Mouse (Mus musculus): ENCODE data around the gene Gm6592. TPM values are rescaled to one million over a fixed set of nuclear protein-coding genes. Genes with fewer than 3 reads are reported as not detected.
A peak's percentile ranks its signal among the peaks of the same experiment; 100 is the strongest.
"Not testable (repeated sequence)": the region's sequence is repeated elsewhere in the genome, so short reads cannot be mapped to it uniquely, and the experiment has no call there.

The Gm6592 gene
- not detected in 2 replicates for polyA plus RNA-seq (2015; fragmentation: Nextera tagmentation; extraction: Ambion mirVana)

DNA sequence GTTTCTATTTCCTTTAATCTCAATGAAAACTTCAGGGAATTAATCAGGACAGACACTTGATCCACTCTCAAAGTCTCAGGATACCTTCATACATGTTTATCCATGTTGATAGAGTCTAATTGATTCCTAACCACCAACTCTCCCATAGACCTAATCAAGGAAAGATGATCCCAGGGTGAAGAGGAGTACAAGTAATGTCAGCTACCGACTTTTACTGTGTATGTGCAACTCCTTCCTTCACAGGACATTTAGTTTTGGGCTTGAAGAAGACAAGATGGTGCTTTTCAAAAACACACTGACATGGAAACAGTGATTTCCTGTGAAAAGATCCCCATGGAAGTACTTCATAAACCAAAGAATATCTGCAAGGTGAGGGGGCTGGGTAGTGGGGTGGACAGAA, at the start of gene Gm6592:
Gm6592 (plus strand) TSS at position 301 of the 400 bp plus-strand sequence.
- Histone ChIP-seq H3K9ac (no peak within 1 kb of the TSS), H3K4me3 (no peak within 1 kb of the TSS), H3K4me1 (no peaks in the 10 kb centered on the region), H3K9me3 (no peaks in the 10 kb centered on the region), H3K27me3 (no peaks in the 10 kb centered on the region), H3K4me2 (no peak within 1 kb of the TSS), H3K36me3 (no peaks in the 10 kb centered on the region), H3K27ac (no peak within 1 kb of the TSS)
- no peak for ATAC-seq (ENCODE audit: insufficient number of reproducible peaks, insufficient read depth, low FRiP score, low TSS enrichment, low read depth)
- WGBS = 73% methylated on average over 1 of the region's 1 CpGs

DNA sequence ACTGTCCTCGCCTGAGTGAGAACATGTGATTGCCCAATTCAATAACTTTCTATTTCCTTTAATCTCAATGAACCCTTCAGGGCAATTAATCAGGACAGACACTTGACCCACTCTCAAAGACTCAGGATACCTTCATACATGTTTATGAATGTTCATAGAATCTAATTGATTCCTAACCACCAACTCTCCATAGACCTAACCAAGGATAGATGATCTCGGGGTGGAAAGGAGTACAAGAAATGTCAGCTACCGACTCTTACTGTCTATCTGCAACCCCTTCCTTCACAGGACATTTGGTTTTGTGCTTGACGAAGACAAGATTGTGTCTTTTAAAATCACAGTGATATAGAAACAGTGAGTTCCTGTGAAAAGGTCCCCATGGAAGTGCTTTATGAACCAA, 40.4 kb upstream of the Gm6592 start, which contains the start of gene Ssxb5:
Ssxb5 (plus strand) TSS at position 301 of the 400 bp plus-strand sequence.
- H3K4me2 ChIP-seq; H3K27ac ChIP-seq; H3K9ac ChIP-seq; H3K4me3 ChIP-seq; ATAC-seq (ENCODE audit: insufficient number of reproducible peaks, insufficient read depth, low FRiP score, low TSS enrichment, low read depth); H3K9me3 ChIP-seq; H3K4me1 ChIP-seq; H3K36me3 ChIP-seq; H3K27me3 ChIP-seq: not testable (repeated sequence)
- WGBS = 74% methylated on average over 4 of the region's 4 CpGs

DNA sequence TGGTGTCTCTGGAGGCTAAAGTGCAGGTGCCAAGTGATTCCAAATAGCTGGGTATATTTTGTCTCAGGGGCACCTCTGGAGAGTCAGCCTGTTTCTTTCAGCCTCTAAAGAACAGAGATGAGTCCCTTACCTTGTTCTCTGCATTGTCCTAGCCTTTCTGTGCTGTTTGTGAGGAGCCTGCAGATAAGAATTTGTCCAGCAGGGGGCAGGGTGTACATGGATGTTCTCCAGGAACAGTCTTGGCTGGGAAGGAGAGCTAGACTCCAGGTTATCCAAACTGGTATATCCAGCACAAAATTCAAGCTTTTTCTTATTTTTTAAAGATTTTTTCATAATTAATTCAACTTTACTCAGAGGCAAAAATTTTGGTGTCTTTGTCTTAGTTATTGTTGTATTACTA, 11.8 kb upstream of the Gm6592 start:
- Histone ChIP-seq H3K4me1 (no peaks in the 10 kb centered on the region), H3K9me3 (no peaks in the 10 kb centered on the region), H3K9ac (no peak overlapping the region), H3K36me3 (no peaks in the 10 kb centered on the region), H3K27ac (no peak overlapping the region), H3K4me2 (no peak overlapping the region), H3K4me3 (no peak overlapping the region), H3K27me3 (no peaks in the 10 kb centered on the region)
- ATAC-seq (ENCODE audit: insufficient number of reproducible peaks, insufficient read depth, low FRiP score, low TSS enrichment, low read depth) = no peak

DNA sequence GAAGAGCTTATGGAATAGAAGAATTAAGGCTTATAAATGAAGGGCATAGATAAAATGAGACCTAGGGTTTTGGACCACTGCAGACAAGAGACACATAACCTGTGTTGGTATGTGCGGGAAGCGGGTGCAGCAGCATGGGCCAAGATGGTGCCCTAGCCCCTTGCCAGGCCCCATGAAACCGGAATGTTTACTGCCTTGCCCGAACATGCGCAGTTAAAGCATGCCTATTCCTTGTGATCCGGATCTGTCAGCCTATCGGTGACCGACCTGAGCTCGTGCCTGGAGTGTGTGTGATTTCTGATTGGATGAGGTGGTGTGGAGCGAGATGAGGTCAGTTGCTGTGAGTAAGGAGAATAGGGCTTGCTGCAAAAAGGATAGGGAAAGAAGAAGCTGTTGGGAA, 8.7 kb downstream of the Gm6592 start:
- 90% methylated on average over 10 of the region's 10 CpGs for WGBS
- ATAC-seq (ENCODE audit: insufficient number of reproducible peaks, insufficient read depth, low FRiP score, low TSS enrichment, low read depth) = no peak
- H3K36me3 ChIP-seq = no peaks in the 10 kb centered on the region
- no peaks in the 10 kb centered on the region for H3K9me3 ChIP-seq
- no peak overlapping the region for H3K4me3 ChIP-seq
- H3K27me3 ChIP-seq = no peaks in the 10 kb centered on the region
- H3K4me1 ChIP-seq = no peaks in the 10 kb centered on the region
- H3K4me2 ChIP-seq = no peak overlapping the region
- no peak overlapping the region for H3K27ac ChIP-seq
- no peak overlapping the region for H3K9ac ChIP-seq

DNA sequence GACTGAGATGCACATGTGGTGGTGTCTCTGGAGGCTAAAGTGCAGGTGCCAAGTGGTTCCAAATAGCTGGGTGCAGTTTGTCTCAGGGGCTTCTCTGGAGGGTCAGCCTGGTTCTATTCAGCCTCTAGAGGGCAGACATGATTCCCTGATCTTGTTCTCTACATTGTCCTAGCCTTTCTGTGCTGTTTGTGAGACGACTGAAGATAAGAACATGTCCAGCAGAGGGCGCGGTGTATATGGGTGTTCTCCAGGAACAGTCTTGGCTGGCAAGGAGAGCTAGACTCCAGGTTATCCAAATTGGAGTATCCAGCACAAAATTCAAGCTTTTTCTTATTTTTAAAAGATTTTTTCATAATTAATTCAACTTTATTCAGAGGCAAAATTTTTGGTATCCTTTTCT, 20.5 kb downstream of the Gm6592 start:
- not testable (repeated sequence) for H3K4me1 ChIP-seq; H3K4me3 ChIP-seq; H3K9ac ChIP-seq; H3K4me2 ChIP-seq; H3K9me3 ChIP-seq; ATAC-seq (ENCODE audit: insufficient number of reproducible peaks, insufficient read depth, low FRiP score, low TSS enrichment, low read depth); H3K27ac ChIP-seq; H3K27me3 ChIP-seq; H3K36me3 ChIP-seq
- 2% methylated on average over 3 of the region's 3 CpGs for WGBS

DNA sequence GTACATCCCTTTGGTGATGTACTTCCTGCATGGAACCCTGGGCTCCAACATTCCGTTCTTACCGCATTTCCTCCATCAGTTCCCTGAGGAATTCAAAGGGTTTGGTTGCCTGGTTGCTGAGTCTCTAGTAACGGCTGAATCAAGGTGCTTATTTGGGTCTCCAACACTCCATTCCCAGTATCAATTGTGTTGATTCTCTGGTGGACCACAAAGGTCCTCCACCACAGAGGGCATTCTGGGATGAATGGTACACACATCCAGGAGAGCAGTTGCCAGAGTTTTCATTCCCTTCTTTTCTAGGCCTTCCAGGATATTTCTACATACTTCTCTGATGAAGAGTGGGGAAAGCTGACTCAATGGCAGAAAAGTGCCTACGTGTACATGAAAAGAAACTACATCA, 30.2 kb downstream of the Gm6592 start, which contains the start of gene Gm5751:
Gm5751 (plus strand) TSS at position 301 of the 400 bp plus-strand sequence.
- ATAC-seq (ENCODE audit: insufficient number of reproducible peaks, insufficient read depth, low FRiP score, low TSS enrichment, low read depth) = not testable (repeated sequence)

DNA sequence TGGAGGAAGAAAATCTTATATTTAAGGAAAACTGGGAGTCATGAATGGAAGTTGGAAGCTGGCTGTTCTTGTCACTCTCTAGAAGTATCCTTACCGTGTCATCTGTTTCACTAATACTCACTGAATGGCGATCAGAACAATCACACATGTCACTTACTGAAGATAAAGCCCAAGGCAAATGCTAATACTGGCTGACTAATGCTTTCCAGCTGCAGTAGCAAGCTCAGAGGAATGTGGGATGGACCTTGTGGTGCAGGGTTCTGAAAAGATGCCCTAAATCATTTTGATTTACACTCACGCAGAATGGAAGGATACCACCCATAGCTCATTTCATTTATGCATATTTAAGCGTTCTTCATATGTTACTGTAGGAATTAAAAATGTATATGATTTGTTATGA, 40.5 kb downstream of the Gm6592 start:
- Histone ChIP-seq H3K9ac (no peak overlapping the region), H3K4me1 (no peaks in the 10 kb centered on the region), H3K4me2 (no peak overlapping the region), H3K4me3 (no peak overlapping the region), H3K27me3 (no peaks in the 10 kb centered on the region), H3K9me3 (no peaks in the 10 kb centered on the region), H3K36me3 (peaks cover 5% of the 10 kb centered on the region; the same call in 1 of the 2 replicates), H3K27ac (no peak overlapping the region)
- 51% methylated on average over 4 of the region's 4 CpGs for WGBS
- no peak for ATAC-seq (ENCODE audit: insufficient number of reproducible peaks, insufficient read depth, low FRiP score, low TSS enrichment, low read depth)

More for the DNA sequence above, 30.2 kb downstream of the Gm6592 start, which contains the start of gene Gm5751:
- 91% methylated on average over 3 of the region's 4 CpGs for WGBS
- H3K27me3 ChIP-seq, H3K4me1 ChIP-seq, H3K4me3 ChIP-seq, H3K36me3 ChIP-seq, H3K9ac ChIP-seq, H3K4me2 ChIP-seq, H3K9me3 ChIP-seq, H3K27ac ChIP-seq: not testable (repeated sequence)

DNA sequence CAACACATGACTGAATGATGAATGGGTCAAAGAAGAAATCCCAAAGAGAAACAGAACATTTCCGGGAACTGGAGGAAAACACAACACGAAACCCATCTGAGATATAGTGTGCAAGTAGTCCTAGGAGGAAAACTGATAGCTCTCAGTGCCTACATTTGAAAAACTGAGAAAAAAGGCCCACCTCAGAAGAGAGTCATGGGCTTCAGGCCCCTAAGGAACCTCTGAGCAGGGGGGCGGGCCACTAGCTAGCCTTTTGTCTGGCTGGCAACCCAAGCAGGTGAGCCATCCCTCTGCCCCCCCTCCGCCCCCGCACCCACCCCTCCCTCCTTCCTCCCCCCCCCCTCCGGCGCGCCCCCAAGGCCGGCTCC, 48.2 kb downstream of the Gm6592 start:
- H3K4me1 ChIP-seq = no peaks in the 10 kb centered on the region
- no peak for ATAC-seq (ENCODE audit: insufficient number of reproducible peaks, insufficient read depth, low FRiP score, low TSS enrichment, low read depth)
- no peak overlapping the region for H3K27ac ChIP-seq
- H3K4me2 ChIP-seq = peak overlapping the region; percentile 68
- 33% methylated on average over 5 of the region's 9 CpGs for WGBS
- no peaks in the 10 kb centered on the region for H3K9me3 ChIP-seq
- peaks cover 5% of the 10 kb centered on the region; the same call in 1 of the 2 replicates for H3K36me3 ChIP-seq
- peak overlapping the region; percentile 81 for H3K9ac ChIP-seq
- peak overlapping the region; percentile 57 for H3K4me3 ChIP-seq
- H3K27me3 ChIP-seq = no peaks in the 10 kb centered on the region

DNA sequence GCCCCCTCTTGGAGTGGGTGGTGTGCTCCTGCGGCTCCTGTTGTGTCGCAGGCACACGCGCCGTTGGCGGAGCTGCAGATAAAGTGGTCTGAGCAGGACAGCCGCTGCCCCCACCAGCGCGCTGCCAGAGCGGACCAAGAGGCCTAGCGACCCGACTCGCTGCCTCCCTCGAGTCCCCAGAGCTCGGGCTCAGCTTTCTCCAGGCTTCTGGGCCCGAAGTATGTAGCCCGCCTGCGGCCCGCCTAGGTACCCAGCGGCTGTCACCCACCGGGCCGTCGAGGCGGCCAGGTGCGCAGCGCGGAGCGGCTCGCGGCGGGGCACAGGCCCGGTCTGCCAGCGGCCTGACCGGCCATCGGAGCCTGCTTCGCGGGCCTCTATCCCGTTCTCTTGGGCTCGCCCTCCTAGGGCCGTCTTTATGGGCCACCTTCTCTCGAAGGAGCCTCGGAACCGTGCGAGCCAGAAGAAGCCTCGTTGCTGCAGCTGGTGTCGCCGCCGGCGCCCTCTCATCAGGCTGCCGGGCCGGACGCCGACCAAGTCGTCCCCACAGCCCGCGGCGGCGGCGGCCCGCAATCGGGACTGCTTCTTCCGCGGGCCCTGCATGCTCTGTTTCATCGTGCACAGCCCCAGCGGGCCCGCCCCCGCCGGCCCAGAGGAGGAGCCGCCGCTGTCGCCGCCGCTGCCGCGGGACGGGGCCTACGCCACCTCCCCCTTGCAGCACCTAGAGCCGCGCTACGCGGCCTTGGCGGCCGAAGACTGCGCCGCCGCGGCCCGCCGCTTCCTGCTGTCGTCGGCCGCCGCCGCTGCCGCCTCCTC, 48.8 kb downstream of the Gm6592 start, which contains the start of gene B630019K06Rik:
B630019K06Rik (plus strand) TSS at position 40 of the 813 bp plus-strand sequence.
- Histone ChIP-seq H3K4me3 (peak within 1 kb of the TSS; percentile 57), H3K9ac (peak within 1 kb of the TSS; percentile 81), H3K9me3 (no peaks in the 10 kb centered on the region), H3K4me1 (no peaks in the 10 kb centered on the region), H3K27ac (peak within 1 kb of the TSS; percentile 81), H3K36me3 (peaks cover 5% of the 10 kb centered on the region; the same call in 1 of the 2 replicates), H3K27me3 (no peaks in the 10 kb centered on the region), H3K4me2 (peak within 1 kb of the TSS; percentile 68)
- 20% methylated on average over 75 of the region's 95 CpGs for WGBS
- peak; percentile 87 for ATAC-seq (ENCODE audit: insufficient number of reproducible peaks, insufficient read depth, low FRiP score, low TSS enrichment, low read depth)

DNA sequence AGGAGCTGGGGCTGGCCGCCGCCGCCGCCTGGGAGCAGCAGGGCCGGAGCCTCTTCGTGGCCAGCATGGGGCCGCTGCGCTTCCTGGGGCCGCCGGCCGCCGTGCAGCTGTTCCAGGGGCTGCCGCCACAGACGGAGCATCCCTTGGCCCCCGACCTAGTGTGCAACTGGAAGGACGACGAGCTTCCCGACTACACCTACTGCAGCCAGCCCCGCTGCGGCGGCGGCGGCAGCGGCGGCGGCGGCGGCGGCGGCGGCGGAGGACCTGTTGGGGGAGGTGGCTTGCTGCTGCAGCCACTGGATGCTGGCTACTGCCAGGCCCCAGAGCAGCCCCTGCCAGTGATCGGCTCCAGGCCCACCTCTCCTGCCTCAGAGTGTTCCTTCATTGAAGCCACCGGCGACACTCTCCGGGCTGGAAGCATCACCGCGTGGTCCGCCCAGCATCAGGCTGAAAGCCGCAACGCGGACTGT, 49.4 kb downstream of the Gm6592 start:
- Histone ChIP-seq H3K36me3 (0 out of 2 replicates have a peak, but pooled peaks cover under 1% of the 10 kb centered on the region), H3K27me3 (no peaks in the 10 kb centered on the region), H3K4me2 (peak overlapping the region; percentile 68), H3K4me3 (peak overlapping the region; percentile 57), H3K27ac (peak overlapping the region; percentile 81), H3K4me1 (no peaks in the 10 kb centered on the region), H3K9ac (peak overlapping the region; percentile 81), H3K9me3 (no peaks in the 10 kb centered on the region)
- WGBS = 12% methylated on average over 22 of the region's 42 CpGs
- peak; percentile 34; the same call in 1 of the 2 replicates for ATAC-seq (ENCODE audit: insufficient number of reproducible peaks, insufficient read depth, low FRiP score, low TSS enrichment, low read depth)
